Comparison of ENCODE assay signal across 22 mouse cellular contexts in the genomic region with DNA sequence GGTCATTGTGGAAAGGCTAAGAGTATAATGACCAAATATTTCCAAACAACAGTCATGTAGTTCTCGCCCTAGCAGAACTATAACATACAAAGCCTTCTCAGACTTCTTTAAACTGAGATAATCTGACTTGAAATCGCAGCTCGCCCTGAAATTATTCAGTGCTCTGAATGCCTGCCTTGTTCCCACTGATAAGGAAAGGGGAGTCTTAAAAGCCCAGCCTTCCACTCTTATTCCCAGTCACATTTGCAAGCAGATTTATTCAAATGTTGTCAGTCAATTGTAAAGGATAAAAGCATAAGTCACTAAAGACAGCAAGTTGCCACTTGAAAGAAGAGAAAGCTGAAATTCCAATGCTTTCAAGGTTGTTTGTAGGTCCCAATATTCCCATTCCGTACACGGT.
"Had no signal": no experiment of that assay in that cellular context is flagged by ENCODE, and none has a peak within 500 bp of the region (broad histone marks: within the 10 kb centered on the region; RNA-seq: fewer than 3 reads in every experiment).

No protein-coding gene starts in this region.

- H3K27me3 ChIP-seq: heart, embryonic 12.5 days; hindbrain, embryonic 12.5 days; intestine, embryonic 15.5 days; limb, embryonic 13.5 days; limb, embryonic 15.5 days had no signal

- H3K4me1 ChIP-seq: heart, embryonic 10.5 days; heart, embryonic 12.5 days; intestine, embryonic 15.5 days; limb, embryonic 13.5 days; limb, embryonic 15.5 days had no signal

- H3K4me3 ChIP-seq: gastrocnemius, adult 2 months; heart, embryonic 10.5 days; heart, embryonic 12.5 days; hindbrain, embryonic 10.5 days; hindbrain, embryonic 12.5 days; intestine, embryonic 15.5 days; limb, embryonic 13.5 days; limb, embryonic 15.5 days had no signal

- H3K27ac ChIP-seq: gastrocnemius, adult 2 months; heart, embryonic 10.5 days; hindbrain, embryonic 10.5 days; hindbrain, embryonic 12.5 days; intestine, embryonic 15.5 days; limb, embryonic 13.5 days; limb, embryonic 15.5 days had no signal

- H3K4me2 ChIP-seq: heart, embryonic 12.5 days; hindbrain, embryonic 12.5 days; intestine, embryonic 15.5 days; limb, embryonic 13.5 days; limb, embryonic 15.5 days had no signal

- H3K9ac ChIP-seq: heart, embryonic 12.5 days; hindbrain, embryonic 12.5 days; intestine, embryonic 15.5 days; limb, embryonic 13.5 days; limb, embryonic 15.5 days had no signal

- DNase-seq: gastrocnemius, adult 2 months; gastrocnemius, postnatal 10 days; gastrocnemius, postnatal 25 days; heart, adult 18-20 months; heart, postnatal 10 days; heart, postnatal 4 days; kidney, adult 18-20 months; kidney, adult 8-10 months; kidney, postnatal 10 days; kidney, postnatal 25 days; layer of hippocampus, postnatal 36 days; left cerebral cortex, postnatal 4 days had no signal

- ATAC-seq: forebrain, embryonic 16.5 days; inflammation-experienced regulatory T-cells, adult 6 months; intestine, embryonic 15.5 days; intestine, postnatal 0 days had no signal

- H3K36me3 ChIP-seq: heart, embryonic 10.5 days; heart, embryonic 12.5 days; hindbrain, embryonic 10.5 days; hindbrain, embryonic 12.5 days; intestine, embryonic 15.5 days; limb, embryonic 13.5 days; limb, embryonic 15.5 days had no signal

- H3K9me3 ChIP-seq: heart, embryonic 10.5 days; heart, embryonic 12.5 days; hindbrain, embryonic 10.5 days; hindbrain, embryonic 12.5 days; intestine, embryonic 15.5 days; limb, embryonic 13.5 days; limb, embryonic 15.5 days had no signal
